26 mouse cellular contexts compared by ENCODE assay signal in genomic region chr11:76170207-76170606, GRCm38 (mm10). TPM values are rescaled to one million over a fixed set of nuclear protein-coding genes. Genes with fewer than 3 reads are reported as not detected.
A peak's percentile ranks its signal among the peaks of the same experiment; 100 is the strongest.
DNase-seq lines count a peak whose midpoint lies in the region; ATAC-seq and TF ChIP-seq lines count a peak whose summit lies in the region.
"Had no signal": no experiment of that assay in that cellular context is flagged by ENCODE, and none has a peak within 500 bp of the region (broad histone marks: within the 10 kb centered on the region; RNA-seq: fewer than 3 reads in every experiment).

No protein-coding gene starts in this region.

- H3K27me3 ChIP-seq in hindbrain, postnatal 0 days (ENCODE audit: insufficient read depth, low read length) = no peaks in the 10 kb centered on the region
- no peaks in the 10 kb centered on the region for H3K27me3 ChIP-seq in hindbrain, embryonic 16.5 days (replicated peaks; ENCODE audit: control insufficient read depth, insufficient read depth, low read length)
- H3K27me3 ChIP-seq in kidney, embryonic 14.5 days (ENCODE audit: control insufficient read depth, insufficient read depth, low read length) = no peaks in the 10 kb centered on the region
- H3K27me3 ChIP-seq: embryonic facial prominence, embryonic 15.5 days; limb, embryonic 13.5 days; lung, embryonic 15.5 days; neural tube, embryonic 15.5 days had no signal

- no peak overlapping the region for H3K9ac ChIP-seq in hindbrain, postnatal 0 days (replicated peaks; ENCODE audit: low read length)
- no peak overlapping the region for H3K9ac ChIP-seq in hindbrain, embryonic 16.5 days (ENCODE audit: low read depth, low read length)
- no peak overlapping the region for H3K9ac ChIP-seq in kidney, embryonic 14.5 days (ENCODE audit: low read depth, low read length)
- H3K9ac ChIP-seq: embryonic facial prominence, embryonic 15.5 days; limb, embryonic 13.5 days; liver, embryonic 14.5 days; lung, embryonic 15.5 days; neural tube, embryonic 15.5 days had no signal

- no peak overlapping the region for H3K4me2 ChIP-seq in hindbrain, postnatal 0 days (ENCODE audit: low read depth, low read length)
- no peak overlapping the region for H3K4me2 ChIP-seq in hindbrain, embryonic 16.5 days (ENCODE audit: low read length)
- no peak overlapping the region for H3K4me2 ChIP-seq in kidney, embryonic 14.5 days (replicated peaks; ENCODE audit: low read depth, low read length)
- H3K4me2 ChIP-seq: embryonic facial prominence, embryonic 15.5 days; limb, embryonic 13.5 days; lung, embryonic 15.5 days; midbrain, embryonic 11.5 days; neural tube, embryonic 15.5 days had no signal

- no peak overlapping the region for H3K4me3 ChIP-seq in hindbrain, postnatal 0 days (ENCODE audit: low read length)
- no peak overlapping the region for H3K4me3 ChIP-seq in hindbrain, embryonic 16.5 days (ENCODE audit: low read length)
- H3K4me3 ChIP-seq in kidney, embryonic 14.5 days (ENCODE audit: low read length) = no peak overlapping the region
- H3K4me3 ChIP-seq: embryonic facial prominence, embryonic 15.5 days; heart, embryonic 10.5 days; hindbrain, embryonic 10.5 days; limb, embryonic 13.5 days; lung, embryonic 15.5 days; neural tube, embryonic 15.5 days had no signal

- TF ChIP-seq CTCF in hindbrain, postnatal 0 days (IDR thresholded peaks at IDR 0.05; ENCODE audit: low read depth) = no peak

- H3K4me1 ChIP-seq in hindbrain, postnatal 0 days (ENCODE audit: insufficient read depth, low read length) = no peaks in the 10 kb centered on the region
- H3K4me1 ChIP-seq in hindbrain, embryonic 16.5 days (ENCODE audit: control insufficient read depth, insufficient read depth, low read depth, low read length) = no peaks in the 10 kb centered on the region
- H3K4me1 ChIP-seq in kidney, embryonic 14.5 days (ENCODE audit: control insufficient read depth, insufficient read depth, low read length) = no peaks in the 10 kb centered on the region
- H3K4me1 ChIP-seq: heart, embryonic 10.5 days; limb, embryonic 13.5 days had no signal

- H3K27ac ChIP-seq in hindbrain, postnatal 0 days = no peak overlapping the region
- H3K27ac ChIP-seq in hindbrain, embryonic 16.5 days (ENCODE audit: low read depth, low read length) = no peak overlapping the region
- H3K27ac ChIP-seq in kidney, embryonic 14.5 days (ENCODE audit: low read depth, low read length) = no peak overlapping the region
- H3K27ac ChIP-seq: embryonic facial prominence, embryonic 15.5 days; heart, embryonic 10.5 days; hindbrain, embryonic 10.5 days; limb, embryonic 13.5 days; liver, embryonic 14.5 days; lung, embryonic 15.5 days; macrophage; neural tube, embryonic 15.5 days had no signal

- 37% methylated on average over 5 of the region's 5 CpGs for WGBS in hindbrain, postnatal 0 days
- 43% methylated on average over 5 of the region's 5 CpGs for WGBS in hindbrain, embryonic 16.5 days
- 64% methylated on average over 5 of the region's 5 CpGs for WGBS in kidney, embryonic 14.5 days

- DNase-seq in hindbrain, postnatal 0 days (ENCODE audit: low spot score) = peak; percentile 43
- peak; percentile 89 for DNase-seq in brain, adult 2 months (ENCODE audit: low read depth, low spot score)
- DNase-seq in cerebellum, adult 11-12 months = peak; percentile 75
- DNase-seq in cerebellum, postnatal 14 days = peak; percentile 48 to 70
- no peak for DNase-seq in testis, postnatal 14 days (ENCODE audit: low spot score)
- no peak for DNase-seq in urinary bladder, postnatal 10 days (ENCODE audit: low spot score)
- DNase-seq: adrenal gland, postnatal 36 days; B cell, adult 2 months; kidney, adult 18-20 months; kidney, postnatal 10 days; layer of hippocampus, adult 9-11 months; right cerebral cortex, postnatal 25 days; thymus, postnatal 36 days had no signal

- peaks cover 12% of the 10 kb centered on the region; the same call in 1 of the 2 replicates for H3K36me3 ChIP-seq in hindbrain, postnatal 0 days (ENCODE audit: insufficient read depth, low read length)
- H3K36me3 ChIP-seq in hindbrain, embryonic 16.5 days (ENCODE audit: control insufficient read depth, insufficient read depth, low read length) = no peaks in the 10 kb centered on the region
- peaks cover 21% of the 10 kb centered on the region for H3K36me3 ChIP-seq in kidney, embryonic 14.5 days (ENCODE audit: control insufficient read depth, insufficient read depth, low read length)

- no peaks in the 10 kb centered on the region for H3K9me3 ChIP-seq in hindbrain, postnatal 0 days (ENCODE audit: low read length)
- no peaks in the 10 kb centered on the region for H3K9me3 ChIP-seq in hindbrain, embryonic 16.5 days (ENCODE audit: control insufficient read depth, low read length)
- H3K9me3 ChIP-seq in kidney, embryonic 14.5 days (ENCODE audit: control insufficient read depth, low read length) = no peaks in the 10 kb centered on the region
- H3K9me3 ChIP-seq: embryonic facial prominence, embryonic 15.5 days; heart, embryonic 10.5 days; hindbrain, embryonic 10.5 days; limb, embryonic 13.5 days; lung, embryonic 15.5 days; neural tube, embryonic 15.5 days had no signal

- ATAC-seq in hindbrain, postnatal 0 days = no peak
- no peak for ATAC-seq in hindbrain, embryonic 16.5 days
- no peak for ATAC-seq in kidney, embryonic 14.5 days (ENCODE audit: low FRiP score, low TSS enrichment)

RNA-seq across cellular contexts. Expression of gene Vps53, which starts 9.2 kb away (rescaled TPM):
- 39.2 and 42.8 TPM in 2 replicates for total RNA-seq in hindbrain, postnatal 0 days (2014; rRNA removed)
- 58.9 and 59.0 TPM in 2 replicates for polyA plus RNA-seq in hindbrain, postnatal 0 days (2015; fragmentation: Nextera tagmentation; extraction: Ambion mirVana)
- 69.3 and 69.6 TPM in 2 replicates for polyA plus RNA-seq in hindbrain, embryonic 16.5 days (2015; fragmentation: Nextera tagmentation; extraction: Ambion mirVana)
- polyA plus RNA-seq in kidney, embryonic 14.5 days (2014; fragmentation: Nextera tagmentation; extraction: Ambion mirVana) = 27.3 and 40.8 TPM in 2 replicates

RNA-seq across cellular contexts. Expression of gene Fam57a, which starts 9.3 kb away (rescaled TPM):
- 20.1 and 30.4 TPM in 2 replicates for total RNA-seq in hindbrain, postnatal 0 days (2014; rRNA removed)
- 16.6 and 20.0 TPM in 2 replicates for polyA plus RNA-seq in hindbrain, postnatal 0 days (2015; fragmentation: Nextera tagmentation; extraction: Ambion mirVana)
- polyA plus RNA-seq in hindbrain, embryonic 16.5 days (2015; fragmentation: Nextera tagmentation; extraction: Ambion mirVana) = 24.8 and 30.7 TPM in 2 replicates
- 25.5 and 26.5 TPM in 2 replicates for polyA plus RNA-seq in kidney, embryonic 14.5 days (2014; fragmentation: Nextera tagmentation; extraction: Ambion mirVana)

RNA-seq across cellular contexts. Expression of gene Dbil5, which starts 47.2 kb away (rescaled TPM):
- total RNA-seq in hindbrain, postnatal 0 days (2014; rRNA removed) = not detected in 2 replicates
- 0.34 and 0.54 TPM in 2 replicates for polyA plus RNA-seq in hindbrain, postnatal 0 days (2015; fragmentation: Nextera tagmentation; extraction: Ambion mirVana)
- 0.69 and 0.78 TPM in 2 replicates for polyA plus RNA-seq in hindbrain, embryonic 16.5 days (2015; fragmentation: Nextera tagmentation; extraction: Ambion mirVana)
- 1.2 and 1.6 TPM in 2 replicates for polyA plus RNA-seq in kidney, embryonic 14.5 days (2014; fragmentation: Nextera tagmentation; extraction: Ambion mirVana)
- total RNA-seq: adrenal gland, postnatal 36 days; gastrocnemius, postnatal 4 days had no signal
- polyA plus RNA-seq: macrophage; spleen, adult 2 months had no signal

RNA-seq across cellular contexts. Expression of gene Gemin4, which starts 47.3 kb away (rescaled TPM):
- total RNA-seq in hindbrain, postnatal 0 days (2014; rRNA removed) = 14.8 and 17.4 TPM in 2 replicates
- polyA plus RNA-seq in hindbrain, postnatal 0 days (2015; fragmentation: Nextera tagmentation; extraction: Ambion mirVana) = 7.0 and 9.3 TPM in 2 replicates
- 12.0 and 15.1 TPM in 2 replicates for polyA plus RNA-seq in hindbrain, embryonic 16.5 days (2015; fragmentation: Nextera tagmentation; extraction: Ambion mirVana)
- polyA plus RNA-seq in kidney, embryonic 14.5 days (2014; fragmentation: Nextera tagmentation; extraction: Ambion mirVana) = 18.8 and 43.8 TPM in 2 replicates

Comparison
In these comparisons a context has a peak if more than half of its experiments do, and no peak if none do; other contexts are left out.
1. DNase-seq: peak in hindbrain, postnatal 0 days (single experiment), brain, adult 2 months (single experiment), cerebellum, adult 11-12 months (single experiment) and cerebellum, postnatal 14 days (2 of 2); none in testis, postnatal 14 days (single experiment) and urinary bladder, postnatal 10 days (single experiment).